Mouse (Mus musculus) T-helper 2 cell (primary cell): ENCODE measurements around the gene Syde2.

Experiments
- in situ Hi-C: fragments of 300-600 bp; cut with MboI, MseI; formaldehyde crosslinking; loops from one replicate; pipeline ENCODE4 v1.15.1; 2025; ENCODE audit warnings: high pct_unique_total_duplicates

Gene Syde2

DNA sequence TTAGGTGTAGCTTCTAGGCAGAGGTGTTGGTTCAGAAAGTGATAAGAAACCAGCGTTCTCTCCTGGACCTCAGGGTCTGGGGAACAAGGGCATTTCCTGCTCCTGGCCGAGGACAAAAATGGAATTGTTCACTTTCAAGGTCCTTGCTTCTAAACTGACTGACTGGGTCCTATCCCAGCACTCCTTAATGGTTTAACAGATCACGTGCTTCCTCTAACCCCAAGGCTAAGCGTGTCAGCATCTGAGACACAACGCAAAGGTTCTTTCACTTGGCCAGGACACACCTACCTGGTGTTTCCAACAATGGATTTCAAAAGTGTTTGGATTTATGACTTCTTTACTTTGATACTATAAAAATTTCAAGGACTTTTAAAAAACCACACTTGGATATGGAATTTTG lies 62.3 kb downstream of the Syde2 start:
- in situ Hi-C loops: no loop called here

- in situ Hi-C loops: no loop called here
Measured at GRCm38 (mm10) chr3:146051277-146052007, 63.8 kb downstream of the Syde2 start.

DNA sequence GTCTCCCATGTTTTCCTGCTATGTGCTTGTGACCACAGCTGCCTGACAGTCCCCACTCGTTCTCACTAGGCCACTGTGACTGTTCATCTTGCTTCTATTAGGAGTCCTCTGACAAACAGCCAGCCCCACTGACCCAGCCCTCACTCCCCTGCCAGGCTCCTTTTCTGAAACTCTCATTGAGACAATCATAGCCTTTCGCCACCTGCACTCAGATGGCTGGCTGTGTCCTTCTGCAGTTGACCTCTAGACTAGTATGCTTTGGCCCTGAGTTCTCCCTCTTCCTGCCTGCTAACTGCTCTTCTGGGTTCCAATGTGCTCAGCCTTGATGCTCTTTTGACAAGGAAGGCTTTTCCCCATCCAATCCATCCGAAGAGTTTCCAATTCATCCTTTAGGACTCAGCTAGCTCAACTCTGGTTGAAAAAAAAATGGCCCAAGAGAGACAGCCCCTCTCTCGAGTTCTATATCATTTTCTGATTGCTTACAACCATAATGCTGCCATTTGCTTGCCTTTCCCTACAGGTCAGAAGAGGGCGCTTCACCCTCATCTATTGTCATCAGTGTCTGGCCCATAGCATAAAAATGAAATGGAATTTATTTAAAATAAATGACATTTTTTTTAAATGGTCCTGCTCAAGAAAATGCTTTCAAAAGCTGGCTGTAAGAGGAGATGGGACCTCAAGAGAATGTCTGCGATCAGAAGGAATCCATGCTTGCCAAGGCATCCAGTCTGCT lies 65.6 kb downstream of the Syde2 start:
- in situ Hi-C loops: no loop called here

DNA sequence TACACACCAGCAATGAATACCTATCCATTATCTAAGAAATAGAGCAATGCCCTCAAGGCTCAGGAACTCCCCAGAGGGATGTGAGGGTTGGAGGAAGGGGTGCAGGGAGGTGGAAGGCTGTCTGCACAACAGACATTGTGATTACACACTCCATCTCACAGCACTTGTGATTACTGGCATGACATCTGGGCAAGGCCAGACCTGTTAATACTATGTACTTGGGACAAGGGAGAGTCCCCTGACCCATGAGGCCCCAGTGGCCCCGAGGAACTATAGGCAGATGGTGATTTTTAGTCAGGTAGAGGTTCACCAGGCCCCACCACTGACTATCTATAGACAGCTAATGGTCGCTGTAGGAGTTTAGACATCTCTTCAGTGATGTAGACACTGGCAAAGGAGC lies 66.2 kb downstream of the Syde2 start:
- in situ Hi-C loops: no loop called here

GRCm38 (mm10) chr3:146057131-146057530 lies 69.5 kb downstream of the Syde2 start:
- in situ Hi-C loops: loop anchor here (5.0 kb wide), 1 partner anchor 120 kb away; no protein-coding TSS in a partner anchor

GRCm38 (mm10) chr3:146058263-146058662 lies 70.6 kb downstream of the Syde2 start:
- in situ Hi-C loops: loop anchor here (5.0 kb wide), 1 partner anchor 119 kb away; no protein-coding TSS in a partner anchor

DNA sequence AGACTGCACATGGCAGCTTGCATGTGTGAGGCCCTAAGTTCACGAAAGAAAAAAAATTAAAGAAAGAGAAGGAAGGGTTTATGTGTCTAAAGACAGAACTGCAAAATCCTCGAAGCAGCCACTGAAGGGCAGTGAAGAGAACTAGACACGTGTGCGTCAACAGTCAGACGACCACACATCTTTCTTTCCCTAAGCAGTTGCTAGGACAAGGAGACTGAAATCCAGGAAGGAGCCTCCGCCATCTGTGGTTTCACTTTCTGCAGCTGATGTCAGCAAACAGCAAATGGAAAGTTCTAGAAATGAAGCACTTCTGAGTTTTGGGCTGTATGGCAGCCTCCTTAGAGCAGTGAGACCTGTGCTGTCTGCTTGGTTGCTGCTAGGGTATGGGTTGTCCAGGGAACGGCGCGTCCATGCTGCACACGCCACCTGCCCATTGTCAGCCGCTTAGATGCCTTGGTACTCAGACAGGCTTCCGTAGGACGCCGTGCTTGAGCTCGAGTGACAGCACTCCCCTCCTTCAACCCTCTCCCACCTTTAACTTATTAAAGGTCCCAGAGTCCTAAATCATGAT lies 71.8 kb downstream of the Syde2 start:
- in situ Hi-C loops: loop anchor here (5.0 kb wide), 1 partner anchor 118 kb away; no protein-coding TSS in a partner anchor

GRCm38 (mm10) chr3:146063146-146063545 lies 75.5 kb downstream of the Syde2 start:
- in situ Hi-C loops: no loop called here

GRCm38 (mm10) chr3:146069276-146069675 lies 81.6 kb downstream of the Syde2 start:
- in situ Hi-C loops: no loop called here
